Mouse (Mus musculus): ENCODE measurements around the gene Fos.
A peak's percentile ranks its signal among the peaks of the same experiment; 100 is the strongest.

The Fos gene

DNA sequence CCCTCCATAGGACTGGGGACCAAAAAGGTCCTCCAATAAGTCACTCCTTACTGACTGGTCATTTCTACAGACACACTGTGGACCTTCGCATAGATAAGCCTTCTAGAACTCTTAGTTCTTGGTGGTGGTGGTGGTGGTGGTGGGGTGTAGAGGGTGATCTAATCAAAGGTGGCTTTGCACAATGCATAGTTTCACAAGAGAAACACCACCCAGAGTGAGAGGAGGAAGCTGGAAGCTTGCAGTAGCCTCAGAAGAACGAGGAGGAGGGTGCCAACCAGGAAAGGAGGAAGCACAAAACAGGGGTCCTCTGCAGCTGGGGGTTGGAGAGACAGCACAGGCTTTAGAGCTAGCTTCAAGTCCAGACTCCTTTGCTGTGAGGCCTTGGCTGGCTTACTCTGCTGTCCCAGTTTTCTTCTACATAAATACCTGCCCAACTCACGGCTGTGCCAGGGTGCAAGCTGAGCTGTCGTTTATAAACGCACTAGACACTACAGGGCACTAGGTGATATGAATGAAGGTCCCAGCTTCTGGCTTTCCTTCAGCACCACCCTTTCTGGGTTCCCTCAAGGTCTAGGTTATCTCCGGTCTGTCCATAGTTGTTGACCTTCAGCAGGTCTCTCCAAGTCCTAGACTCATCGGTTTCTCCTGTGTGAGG is 15.7 kb downstream of the Fos start:
- no peak for DNase-seq

DNA sequence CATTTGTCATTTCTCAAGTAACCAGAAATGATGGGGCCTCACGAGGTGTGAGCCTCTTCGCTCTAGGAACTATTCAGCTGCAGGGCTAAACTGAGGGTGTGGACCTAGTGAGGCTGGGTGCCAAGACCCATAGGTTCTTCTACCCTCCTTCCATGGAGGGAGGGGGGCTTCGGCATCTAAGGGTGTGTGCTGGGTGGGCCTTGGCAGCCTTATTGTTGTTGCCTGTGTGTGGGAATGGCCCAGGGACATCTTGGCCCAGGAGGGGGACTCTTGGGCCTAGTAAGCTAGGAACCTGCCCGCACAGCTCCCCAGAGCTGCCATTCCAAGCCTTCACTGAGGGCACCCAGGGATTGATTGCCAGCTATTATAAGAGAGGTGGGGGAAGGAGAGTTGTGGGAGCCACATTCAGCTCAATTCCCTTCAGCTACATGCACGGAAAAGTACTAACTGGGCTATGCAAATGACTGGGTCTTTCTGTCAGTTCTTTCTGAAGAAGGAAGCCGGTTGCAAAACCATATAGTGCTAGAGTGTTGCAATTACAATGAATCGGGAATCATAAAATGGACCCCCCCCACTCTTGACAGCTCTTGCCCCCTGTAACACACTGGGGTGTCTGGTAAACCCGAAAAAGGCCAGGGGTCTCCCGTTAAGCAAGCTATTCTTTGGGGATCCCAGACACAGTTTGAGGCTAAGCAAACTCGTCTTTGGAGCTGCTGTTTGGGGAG is 16.6 kb downstream of the Fos start:
- DNase-seq: no peak

DNA sequence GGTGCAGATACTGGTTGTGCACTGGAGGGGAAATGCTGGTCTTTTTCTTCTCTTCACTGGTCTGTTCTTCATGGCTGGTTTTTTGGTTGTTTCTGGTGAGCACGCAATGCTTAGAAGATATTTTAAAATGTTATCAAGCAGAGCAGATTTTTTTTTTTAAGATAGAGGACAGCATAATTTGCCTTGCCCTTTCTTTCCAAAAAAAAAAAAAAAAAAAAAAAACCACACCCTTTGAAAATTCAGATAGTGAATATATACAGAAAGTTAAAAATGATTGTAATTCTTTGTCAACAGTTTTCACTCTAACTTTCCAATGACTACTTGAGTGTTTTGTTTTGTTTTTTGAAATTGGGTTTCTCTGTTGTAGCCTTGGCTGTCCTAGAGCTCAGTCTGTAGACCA is 17.3 kb downstream of the Fos start:
- DNase-seq: no peak

DNA sequence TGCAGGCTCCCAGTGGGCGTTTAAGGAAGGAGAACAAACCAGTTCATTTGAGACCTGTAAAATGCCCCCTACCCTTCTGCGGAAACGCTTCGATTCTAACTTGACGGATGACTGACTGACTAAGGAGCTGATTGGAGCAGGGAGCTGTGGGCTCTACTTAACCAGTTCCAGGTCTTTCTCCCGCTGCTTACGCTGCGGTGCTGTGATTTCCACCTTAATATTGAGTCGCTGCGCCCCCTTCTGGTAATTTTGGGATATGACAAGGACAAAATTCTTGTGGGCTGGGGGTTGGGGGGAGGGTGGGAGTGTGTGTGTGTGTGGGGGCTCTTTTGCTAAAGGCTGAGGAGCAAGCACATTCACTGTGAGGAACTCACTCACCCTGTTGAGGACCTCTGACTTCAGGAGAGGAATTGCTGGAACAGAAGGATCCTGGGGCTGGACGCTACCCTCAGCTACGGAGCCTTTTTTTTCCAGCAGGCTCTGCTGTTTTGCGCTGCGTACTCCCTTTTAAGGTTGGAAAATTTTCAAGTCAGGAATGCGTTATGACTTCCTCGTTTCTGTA is 18.5 kb downstream of the Fos start:
- DNase-seq: peak; percentile 59

DNA sequence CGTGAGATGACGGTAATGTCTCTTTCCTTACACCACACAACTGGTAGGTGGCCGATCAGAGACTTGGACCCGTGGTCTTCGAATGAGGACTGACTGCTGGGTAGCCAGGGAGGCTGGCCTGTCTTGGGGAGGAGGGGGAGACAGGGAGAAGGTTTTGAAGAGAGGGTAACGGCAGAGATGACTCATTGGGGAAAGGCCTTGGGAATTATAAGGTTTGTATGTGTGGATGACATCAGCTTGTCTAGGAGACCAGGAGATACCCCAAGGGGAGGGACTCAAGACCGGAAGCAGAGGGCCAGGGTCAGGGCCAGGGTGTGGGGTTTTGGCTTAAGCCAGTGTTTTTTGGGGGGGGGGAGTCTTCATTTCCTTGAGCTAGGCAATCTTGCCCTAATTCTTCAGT is 22.6 kb downstream of the Fos start:
- DNase-seq: no peak

DNA sequence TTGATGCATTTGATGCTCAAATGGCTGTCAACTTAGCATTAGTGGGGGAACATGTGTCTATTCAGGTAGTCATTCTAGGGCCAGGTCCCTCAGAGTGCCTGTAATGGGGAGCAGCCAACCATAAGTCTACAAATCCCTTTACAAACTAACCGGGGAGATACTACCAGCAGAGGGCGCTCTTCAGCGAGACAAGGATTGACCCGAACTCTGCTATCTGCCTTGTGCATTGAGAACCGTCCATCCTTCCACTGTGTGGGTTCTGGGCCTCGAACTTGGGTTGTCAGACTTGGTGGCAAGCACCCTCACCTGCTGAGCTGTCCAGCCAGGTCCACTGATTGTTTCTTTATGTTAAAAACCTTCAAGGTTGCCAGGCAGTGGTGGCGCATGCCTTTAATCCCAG is 23.1 kb downstream of the Fos start:
- peak; percentile 61 for DNase-seq

DNA sequence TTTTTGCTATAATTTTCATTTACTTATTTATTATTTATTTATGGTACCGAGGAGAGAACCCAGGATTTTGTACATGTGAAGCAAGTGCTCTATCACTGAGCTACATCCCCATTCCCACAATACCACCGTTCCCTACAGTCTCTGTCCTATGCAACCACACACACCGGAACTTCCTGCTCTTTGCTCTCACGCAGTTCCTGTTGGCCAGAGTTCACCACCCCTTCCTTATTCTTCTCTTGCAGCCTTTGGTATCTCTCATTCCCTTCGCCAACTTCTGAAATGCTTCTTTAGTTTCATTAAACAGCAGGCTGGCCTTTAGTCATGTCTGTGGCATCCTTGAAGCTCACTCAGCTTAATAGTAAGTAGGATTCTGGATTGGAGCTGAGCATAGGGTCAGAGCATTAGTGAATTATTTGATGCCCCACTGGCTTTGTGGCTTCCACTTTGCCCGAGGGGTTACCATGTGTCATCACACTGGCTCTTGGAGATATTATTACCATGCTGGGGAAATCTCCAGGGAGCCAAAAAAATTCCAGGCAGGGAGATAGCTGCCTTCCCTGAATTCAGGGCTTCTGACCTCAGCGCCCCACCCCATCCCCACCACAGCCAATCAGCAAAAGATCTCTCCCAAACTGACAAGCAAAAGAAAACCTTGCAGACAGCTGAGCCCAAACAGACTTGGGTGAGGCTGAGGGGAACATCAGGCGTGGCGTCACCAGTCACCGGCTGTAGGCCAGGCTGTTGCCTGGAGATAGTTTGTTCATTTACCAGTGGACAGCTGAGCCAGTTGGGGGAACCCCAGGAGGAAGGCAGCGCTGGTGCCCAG is 23.8 kb downstream of the Fos start:
- DNase-seq: no peak

DNA sequence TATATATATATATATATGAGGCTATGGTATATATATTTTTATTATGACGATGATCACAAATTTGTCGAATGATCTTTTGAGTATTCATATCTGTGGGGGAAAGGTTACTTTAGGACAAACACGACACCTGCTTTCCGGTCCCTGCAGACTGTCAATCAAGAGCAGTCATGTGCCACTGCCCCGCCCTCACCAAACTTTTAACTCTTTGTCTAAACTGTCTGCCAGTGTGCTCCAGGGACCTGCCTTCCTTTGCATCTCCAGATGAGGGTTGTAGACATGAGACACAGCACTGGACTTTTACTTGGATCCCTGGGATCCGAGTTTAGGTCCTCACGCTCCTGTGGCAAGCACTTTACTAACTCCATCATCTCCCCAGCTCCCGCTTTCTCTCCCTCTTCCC is 25.3 kb downstream of the Fos start:
- DNase-seq: no peak

DNA sequence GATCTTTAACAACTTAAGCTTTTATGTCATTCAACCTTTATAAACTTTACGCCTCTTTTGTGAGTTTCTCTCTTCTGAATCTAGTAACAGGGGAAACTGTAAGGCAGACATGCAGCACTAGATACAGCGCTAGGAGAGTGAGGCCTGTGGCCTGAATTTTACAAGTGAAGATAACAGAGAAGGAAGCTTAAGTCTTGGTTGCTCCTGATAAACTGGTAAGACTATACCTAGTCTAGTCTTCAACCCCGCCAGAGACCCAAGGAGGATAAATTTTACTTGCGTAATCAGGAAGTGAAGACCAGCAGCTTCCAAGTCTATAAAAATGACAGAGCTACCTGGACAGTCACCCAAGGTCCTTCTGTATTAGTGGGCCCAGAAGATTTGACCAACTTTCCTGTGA is 29.0 kb downstream of the Fos start:
- DNase-seq: no peak

DNA sequence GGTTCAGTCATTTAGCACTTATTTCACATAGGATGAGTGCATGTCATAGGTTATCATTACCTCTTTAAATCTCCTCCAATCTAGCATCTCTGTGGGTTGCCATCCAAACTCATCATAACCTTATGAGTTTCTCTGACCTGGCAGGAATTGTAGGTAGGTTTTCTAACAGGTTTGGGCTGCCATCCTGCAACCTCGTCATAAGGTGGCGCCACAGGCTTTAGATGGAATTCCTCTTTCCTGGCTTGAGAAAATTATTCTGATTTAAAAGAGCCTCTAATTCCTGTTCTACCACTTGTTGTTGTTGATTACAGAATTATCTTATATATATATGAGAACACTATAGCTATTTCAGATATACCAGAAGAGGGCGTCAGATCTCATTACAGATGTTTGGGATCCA is 34.5 kb downstream of the Fos start:
- no peak for DNase-seq

DNA sequence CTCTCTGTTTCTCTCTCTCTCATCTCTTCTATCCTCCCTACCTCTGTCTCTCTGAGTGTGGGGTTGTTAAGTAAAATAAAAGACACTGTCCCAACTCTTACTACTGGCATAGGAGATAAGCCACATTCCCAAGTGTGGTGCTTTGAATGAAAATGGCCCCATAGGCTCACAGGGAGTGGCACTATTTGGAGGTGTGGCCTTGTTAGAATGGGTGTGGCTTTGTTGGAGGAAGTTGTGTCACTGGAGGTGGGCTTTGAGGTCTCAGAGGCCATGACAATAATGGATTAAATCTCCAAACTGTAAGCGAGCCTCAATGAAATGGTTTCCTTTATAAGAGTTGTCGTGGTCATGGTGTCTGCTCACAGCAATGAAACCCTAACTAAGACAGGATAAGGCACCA is 36.3 kb downstream of the Fos start:
- DNase-seq: no peak

DNA sequence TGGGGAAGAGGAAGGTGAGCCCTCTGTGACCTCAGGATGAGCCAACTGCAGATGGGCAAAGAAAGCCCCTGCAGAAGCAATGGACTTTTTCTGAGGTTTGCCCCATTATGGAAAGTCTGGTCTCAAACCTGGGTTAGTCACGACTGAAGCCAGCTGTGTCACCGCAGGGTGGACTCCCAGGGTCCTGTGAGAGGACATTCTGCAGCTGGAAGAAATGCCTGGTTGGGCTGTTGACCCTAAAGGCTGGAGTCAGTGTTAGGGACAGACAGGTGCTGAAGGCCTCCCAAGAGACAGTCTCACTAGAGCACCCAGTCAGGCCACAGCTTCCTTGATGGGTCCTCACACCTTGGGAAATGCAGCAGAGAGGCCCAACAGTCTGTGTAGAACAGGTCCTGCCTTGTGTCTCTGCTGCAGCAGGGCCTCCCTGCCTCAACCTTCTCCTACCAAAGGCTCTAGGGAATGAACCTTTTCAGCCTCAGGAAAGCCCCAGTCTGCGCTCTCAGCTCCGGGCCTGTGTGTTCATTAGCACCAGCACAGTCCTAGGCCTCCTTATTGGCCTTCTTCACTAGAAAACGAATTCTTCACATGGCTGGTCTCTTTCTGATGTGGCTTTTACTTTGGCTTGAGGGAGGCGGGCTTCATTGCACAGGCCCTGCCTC is 40.2 kb downstream of the Fos start:
- DNase-seq: no peak

DNA sequence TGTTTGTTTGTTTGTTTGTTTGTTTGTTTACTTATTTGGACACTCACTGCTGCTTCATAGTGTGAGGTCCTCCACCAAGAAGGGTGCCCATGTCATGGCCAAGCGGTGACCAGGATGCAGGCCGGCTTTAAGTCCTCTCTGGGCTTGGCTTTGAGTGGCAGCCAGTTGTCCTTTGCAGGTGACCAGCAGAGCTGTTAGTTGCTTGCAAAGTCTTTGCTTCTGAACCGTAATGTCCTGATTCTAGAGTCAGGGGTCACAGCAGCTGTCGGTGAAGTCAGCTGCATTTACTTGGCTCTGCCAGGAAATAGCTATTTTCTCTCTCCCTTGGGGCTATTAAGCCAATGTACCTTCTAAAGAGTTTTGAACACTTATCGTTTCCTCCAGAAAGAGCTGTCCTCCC is 41.3 kb downstream of the Fos start:
- no peak for DNase-seq

DNA sequence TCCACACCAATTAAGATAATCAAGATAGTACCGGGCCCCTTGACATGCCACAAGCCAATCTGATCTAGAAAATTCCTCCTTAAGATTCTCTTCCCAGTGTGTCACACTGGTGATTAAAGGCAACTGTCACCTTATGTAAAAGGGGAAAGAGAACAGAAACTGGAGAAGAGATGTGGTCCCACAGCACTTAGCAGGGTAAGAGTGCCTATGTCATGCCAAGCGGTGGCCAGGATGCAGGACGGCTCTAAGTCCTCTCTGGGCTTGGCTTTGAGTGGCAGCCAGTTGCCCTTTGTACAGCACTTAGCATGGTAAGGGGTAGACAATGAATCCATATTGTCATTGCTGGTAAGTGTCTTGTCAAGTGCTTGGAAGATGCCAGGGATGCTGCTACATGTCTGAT is 42.2 kb downstream of the Fos start:
- DNase-seq: no peak

DNA sequence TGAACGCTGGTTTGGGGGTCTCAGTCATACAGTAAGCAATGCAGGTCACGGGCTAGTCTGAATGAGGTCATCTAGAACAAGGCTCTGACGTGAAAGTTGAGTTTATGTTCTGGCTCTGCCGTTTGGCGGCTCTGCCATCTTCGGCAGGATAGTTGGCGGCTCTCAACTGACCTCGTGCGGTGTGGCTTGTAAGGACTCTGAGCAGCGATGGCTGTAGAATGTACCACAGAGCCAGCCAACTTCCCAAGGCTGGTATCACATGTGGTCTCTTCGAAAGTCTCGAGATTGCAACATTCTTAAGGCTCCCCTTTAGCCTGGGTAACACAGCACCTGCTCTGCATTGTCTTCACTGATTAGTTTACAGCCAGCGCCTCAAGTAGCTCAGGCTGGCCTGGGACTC is 43.6 kb downstream of the Fos start:
- no peak for DNase-seq

DNA sequence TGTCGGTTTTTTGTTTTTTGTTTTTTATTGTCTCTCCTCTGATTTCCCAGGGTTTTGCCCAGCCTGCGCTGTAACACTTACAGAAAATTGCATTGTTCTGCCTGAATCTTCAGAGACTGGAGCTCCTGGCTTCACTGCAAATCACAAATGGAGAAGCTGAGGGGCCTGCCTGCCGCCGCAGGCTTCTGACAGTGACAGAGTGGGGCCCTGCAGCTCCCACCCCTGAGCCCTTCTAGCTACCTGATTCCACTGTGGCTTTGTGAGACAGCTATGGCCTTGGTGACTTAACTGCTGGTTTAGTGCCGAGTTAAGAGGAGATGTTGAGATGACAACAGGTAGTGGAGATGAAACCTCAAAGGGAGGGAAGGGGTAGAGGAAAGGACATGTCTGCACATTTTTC is 44.3 kb downstream of the Fos start:
- no peak for DNase-seq

DNA sequence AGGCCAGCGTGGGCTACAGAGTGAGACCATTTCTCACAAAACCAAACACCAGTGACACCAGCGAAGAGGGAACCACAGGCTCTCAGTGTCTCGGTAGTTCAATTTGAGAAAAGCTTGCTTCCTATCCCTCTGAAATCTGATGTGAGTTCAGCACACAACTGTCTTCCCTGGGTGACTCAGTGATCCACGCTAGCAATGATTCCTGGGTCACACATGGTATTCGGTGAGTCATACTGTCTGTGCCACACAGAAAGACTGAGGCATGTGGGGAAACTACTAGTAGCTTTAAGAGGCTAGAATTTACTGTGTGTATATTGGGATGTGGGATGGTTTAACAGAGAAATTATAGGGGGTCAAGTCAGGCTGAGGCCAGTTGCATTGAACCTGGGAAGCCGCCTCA is 45.9 kb downstream of the Fos start:
- peak; percentile 55 for DNase-seq

DNA sequence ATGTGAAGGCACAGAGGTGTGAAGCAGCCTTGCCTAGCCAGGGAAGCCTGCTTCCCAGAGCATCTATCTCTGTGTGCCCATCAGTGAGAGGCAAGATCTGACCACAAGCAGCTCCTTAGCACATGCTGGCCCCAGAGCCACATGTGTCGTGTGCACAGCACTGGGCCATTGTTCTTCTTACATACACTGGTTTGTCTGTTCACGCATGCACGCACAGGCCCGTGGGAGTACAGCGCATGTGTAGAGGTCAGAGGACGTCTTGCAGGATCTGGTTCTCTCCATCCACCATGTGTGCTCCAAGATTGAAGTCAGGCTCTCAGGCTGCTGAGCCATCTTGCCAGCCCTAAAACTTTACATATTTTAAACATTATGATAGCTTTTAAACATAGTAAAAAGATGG is 47.4 kb downstream of the Fos start:
- DNase-seq: no peak

DNA sequence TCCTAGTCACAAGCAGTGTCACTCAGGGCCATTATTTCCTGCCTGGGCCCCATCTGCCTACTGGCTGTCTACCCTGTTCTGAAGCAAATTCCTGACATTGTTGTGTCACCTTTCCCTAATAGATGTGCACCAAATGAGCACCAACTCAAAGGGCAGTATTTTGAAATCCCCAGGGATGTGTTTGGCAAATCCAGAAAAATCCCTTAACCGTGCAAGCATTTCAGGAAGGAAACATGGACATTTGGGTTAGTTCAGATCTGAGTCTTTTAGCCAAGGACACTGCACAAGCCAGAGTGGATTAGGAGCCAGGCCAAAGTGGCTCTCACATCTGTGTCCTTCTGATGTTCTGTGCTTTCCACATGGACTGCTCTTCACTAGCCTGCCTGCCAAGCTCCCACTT is 48.0 kb downstream of the Fos start:
- DNase-seq: no peak

DNA sequence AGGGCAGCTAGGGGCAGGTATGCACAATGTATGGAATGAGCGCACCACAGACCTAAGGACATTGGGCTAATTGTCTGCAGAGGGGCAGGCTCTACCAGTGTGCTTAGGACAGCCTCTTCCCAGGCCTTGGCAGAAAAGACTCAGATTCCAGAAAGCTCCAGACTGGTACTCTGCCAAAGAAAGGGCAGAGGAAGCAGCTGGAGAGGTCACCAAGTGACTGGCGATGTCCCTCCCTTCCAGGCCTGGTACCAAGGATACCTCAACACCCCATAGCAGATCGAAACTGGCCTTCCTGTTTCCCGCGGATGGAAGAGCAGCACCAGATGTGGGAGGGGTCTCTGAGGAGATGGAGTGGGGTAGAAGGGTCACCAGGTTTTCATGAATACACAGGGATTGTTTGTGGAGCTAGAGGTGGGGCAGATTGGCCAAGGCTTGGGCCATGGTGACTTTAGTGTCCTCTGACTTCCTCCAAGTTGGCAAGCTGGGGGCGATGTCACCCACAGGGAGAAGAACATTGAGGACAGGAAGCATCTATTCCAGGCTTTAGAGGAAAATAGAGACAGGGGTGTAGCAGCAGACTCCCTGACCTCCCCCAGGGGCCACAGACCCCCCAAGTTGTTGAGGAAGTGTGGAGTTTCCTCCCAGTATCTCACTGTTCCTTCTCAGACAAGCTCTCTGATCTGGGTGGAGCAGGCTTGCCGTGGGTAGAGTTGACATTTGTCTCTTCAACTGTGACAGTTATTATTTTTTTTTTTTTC is 49.1 kb downstream of the Fos start:
- DNase-seq: no peak

DNA sequence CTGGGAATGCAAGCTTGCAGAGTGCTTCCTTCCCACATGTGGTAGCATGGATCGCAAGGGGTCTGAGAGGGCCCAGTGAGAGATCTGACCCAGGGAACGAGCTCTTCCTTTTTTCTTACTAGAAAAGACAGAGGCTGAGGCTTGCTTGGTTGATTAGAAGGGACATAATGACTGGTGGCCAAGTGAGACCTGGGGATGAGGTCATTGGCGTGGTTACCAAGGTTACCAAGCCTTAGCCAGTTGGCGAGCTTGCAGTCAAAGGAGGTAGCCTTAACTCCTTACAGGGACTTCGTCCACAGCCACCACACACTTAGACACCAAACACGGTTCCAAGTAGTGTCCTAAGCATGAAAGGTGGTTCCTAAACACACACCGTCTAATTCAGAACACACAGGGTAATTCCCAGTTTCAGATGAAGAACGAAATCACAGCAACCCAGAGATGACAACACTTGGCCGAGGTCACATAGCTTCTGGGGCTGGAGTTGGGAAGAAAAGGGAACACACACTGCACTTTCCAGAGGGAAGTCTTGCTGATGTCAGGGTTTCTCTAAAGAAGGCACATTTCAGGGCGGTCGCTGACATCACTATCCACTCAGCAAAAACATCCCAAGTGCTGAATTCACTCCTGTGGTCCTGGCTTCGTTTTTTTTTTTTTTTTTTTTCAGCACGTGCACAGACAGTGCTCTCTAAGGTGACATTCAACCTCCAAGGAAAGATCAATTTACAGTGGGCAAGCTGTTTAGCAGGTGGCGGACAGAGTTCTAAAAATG is 49.9 kb downstream of the Fos start:
- no peak for DNase-seq
